Mouse (Mus musculus) left cerebral cortex, adult 18-20 months (tissue): Measurements from ENCODE around the gene Slc22a15. TPM values are rescaled to one million over a fixed set of nuclear protein-coding genes. Genes with fewer than 3 reads are reported as not detected.

Experiments
- DNase-seq, 2 experiments: peaks; one replicate each; pipeline ENCODE4 v3.0.0; 2021 to 2022; ENCODE audit warnings: low spot score in 2 of 2, mixed read lengths in 1 of 2
- total RNA-seq, 2 experiments: library from RNA; stranded (reverse); gene quantifications; 2 replicates each; pipeline ENCODE4 v1.2.3; 2021

The Slc22a15 gene
- total RNA-seq, 2 experiments from 2014 or later: 7.3 to 8.7 TPM

- peak; percentile 19 to 28 for DNase-seq
Observed at GRCm38 (mm10) chr3:101873061-101873675, 51.1 kb downstream of the Slc22a15 start.

DNA sequence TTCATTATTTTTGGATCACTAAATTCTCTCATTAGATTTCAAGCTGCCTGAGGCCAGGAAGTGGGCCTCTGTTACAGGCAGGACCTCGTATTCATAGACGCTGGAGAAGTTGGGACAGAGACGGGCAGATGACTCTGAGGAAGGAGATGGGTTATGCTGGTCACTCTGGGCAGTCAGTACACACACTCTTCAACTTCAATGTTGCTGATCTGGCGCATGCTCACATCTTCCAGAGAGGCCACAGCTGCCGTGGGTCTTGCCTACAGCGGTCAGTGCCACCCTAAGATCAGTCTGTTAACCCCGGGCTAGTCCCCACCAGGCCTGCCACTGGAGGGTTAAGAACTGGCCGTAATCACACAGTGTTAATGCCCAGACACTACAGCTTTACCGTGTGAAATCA lies 52.3 kb downstream of the Slc22a15 start:
- DNase-seq: no peak

- peak; percentile 51 to 58 for DNase-seq
Observed at GRCm38 (mm10) chr3:101867001-101867421, 57.2 kb downstream of the Slc22a15 start.

GRCm38 (mm10) chr3:101861856-101862255 lies 62.4 kb downstream of the Slc22a15 start:
- no peak for DNase-seq

- DNase-seq: peak; percentile 53 to 68
Observed at GRCm38 (mm10) chr3:101860151-101860550, 64.1 kb downstream of the Slc22a15 start.

DNA sequence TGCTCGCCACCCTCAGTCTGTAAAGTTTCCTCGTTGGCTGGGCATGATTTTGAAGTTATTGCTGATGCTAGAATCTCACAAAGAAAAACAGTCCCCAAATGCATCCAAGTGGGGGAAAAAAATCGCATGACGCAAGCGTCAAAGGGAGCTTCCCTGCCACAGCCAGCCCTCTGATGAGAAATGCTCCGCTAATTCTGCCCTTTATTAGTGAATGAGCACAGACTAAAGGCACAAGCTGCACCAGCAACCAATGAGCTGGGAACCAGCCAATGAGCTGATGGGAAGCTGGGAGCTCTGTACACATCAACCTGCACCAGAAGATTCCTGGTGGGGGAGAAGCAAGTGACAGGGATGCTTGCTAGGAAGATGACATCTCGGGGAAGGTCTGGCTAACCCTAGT lies 64.5 kb downstream of the Slc22a15 start:
- no peak for DNase-seq

DNA sequence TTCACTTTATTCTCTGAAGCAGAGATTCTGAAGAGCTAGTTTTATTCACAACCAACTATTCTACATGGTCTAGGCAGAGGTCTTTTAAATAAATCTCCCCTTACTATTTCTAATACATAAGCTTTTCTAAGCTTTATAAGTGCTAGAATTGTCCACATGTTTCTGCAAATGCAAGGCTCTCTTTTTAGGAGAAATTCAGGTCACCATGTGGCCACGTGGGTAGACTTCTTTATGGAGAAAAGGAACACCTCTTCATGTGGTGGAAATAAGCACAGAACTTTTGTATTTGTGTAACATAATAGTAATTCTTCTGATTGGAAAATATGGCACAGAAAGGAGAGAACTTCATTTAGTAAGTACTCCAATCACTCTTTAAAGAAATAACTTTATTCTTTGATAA lies 70.2 kb downstream of the Slc22a15 start:
- no peak for DNase-seq

DNA sequence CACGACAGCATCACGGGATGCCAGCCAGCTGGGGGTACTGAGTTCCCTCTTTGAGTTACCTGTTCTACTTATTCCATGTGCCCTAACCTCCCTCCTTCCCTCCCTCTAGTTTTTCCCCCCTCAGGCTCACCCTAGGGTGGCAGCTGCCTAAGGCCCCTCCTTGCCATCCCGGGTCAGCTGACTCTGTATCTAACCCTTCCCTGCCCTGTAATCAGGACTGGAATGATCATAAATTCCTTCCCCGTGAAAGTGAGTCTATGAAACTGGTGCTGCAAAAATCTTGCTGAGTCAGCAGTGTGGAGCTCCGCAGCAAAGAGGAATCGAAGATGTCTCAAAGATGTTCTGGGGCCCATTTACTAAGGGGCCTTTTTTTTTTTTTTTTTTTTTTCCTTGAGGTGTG lies 72.9 kb downstream of the Slc22a15 start:
- no peak for DNase-seq

DNA sequence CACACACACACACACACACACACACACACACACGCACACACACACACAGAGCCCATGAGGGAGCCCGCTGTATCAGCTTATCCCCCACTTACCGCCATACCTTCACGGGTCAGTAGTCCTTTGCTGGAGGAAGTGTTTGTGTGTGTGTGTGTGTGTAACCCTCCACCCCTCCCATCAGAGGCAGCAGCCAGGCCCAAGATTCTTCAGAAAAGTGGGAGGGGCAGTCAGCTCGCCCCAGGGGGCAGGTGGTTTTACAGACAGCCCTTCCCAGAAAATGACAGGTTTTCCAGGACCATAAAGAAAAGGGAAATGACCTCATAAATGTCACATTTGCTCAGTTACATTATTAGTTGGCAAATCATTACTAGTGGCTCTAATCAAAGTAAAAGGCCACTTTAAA lies 75.4 kb downstream of the Slc22a15 start, which contains the start of gene Mab21l3:
Gene Mab21l3, minus strand, starts transcription at position 144 of the 400 bp plus-strand sequence.
- no peak for DNase-seq

- DNase-seq: no peak
Observed at GRCm38 (mm10) chr3:101846096-101846495, 78.2 kb downstream of the Slc22a15 start.

- no peak for DNase-seq
Observed at GRCm38 (mm10) chr3:101842372-101843094, 81.7 kb downstream of the Slc22a15 start.

DNA sequence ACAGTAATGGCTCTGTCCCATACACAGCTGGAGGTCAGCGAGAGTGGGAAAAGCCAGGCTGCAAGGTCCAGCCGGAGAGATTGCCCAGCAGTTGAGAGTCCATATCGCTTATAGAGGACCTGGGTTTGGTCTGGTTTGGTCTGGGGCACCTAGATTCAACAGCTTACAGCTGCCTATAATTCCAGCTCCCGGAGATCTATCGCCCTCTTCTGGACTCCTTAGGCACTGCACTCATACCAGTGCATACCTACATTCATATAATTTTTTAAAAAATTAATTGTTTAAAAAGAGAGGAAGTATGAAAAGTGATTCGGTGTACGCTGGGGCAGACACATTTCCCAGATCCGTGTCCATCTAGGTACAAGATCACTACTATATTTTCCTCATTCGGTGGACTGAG lies 84.9 kb downstream of the Slc22a15 start:
- DNase-seq: no peak

GRCm38 (mm10) chr3:101836971-101837370 lies 87.3 kb downstream of the Slc22a15 start:
- no peak for DNase-seq

- DNase-seq: no peak
Observed at GRCm38 (mm10) chr3:101836532-101836931, 87.7 kb downstream of the Slc22a15 start.

DNA sequence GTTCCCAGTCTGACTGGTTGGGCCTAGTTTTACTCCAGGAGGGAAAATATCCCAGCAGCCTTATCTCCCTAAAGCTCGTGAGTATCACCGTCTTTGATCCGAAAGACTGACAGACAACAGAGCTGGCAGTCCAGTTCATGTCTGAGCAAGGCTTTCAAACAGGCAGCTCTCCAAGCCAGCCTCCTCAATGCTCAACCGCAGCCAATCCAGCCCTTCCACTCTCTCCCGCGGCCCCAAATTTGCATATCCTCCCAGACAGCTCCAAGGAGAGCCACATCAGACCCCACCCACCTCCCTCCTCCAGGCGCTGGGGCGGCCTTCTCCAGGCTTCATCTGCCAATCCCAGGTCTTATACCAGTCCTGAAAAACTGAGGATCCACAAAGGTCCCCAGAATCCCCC lies 88.2 kb downstream of the Slc22a15 start:
- peak; percentile 72 to 82 for DNase-seq

DNA sequence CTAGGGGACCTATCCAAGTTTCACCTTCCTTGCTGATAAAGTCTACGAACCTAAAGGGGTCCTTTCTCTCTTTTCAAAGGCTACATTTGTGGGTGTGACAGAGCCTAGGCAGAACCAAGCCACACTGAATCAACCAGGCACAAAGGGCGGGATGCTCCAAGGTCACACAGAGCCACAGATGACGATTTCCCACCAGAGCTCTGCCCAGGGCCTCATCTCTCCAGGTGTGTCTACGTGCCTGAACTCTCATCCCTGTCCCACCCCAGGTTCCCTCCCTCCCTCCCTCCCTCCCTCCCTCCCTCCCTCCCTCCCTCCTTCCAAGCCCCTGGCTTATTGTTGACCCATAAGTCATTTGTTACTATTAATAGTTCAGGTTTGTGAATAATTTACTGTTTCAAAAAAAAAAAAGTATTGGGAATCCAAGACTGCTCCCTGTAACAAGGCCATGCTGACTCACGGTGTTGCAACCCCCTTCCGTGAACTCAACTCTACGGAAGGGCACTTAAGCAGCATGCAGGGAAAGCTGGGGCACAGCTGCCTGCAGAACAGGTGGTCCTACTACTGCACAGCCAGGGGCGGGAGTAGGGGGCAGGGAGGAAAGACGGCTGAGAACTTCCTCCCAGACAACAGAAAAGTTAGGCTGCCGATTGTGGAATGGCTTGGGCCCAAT lies 92.9 kb downstream of the Slc22a15 start:
- DNase-seq: no peak

- no peak for DNase-seq
Observed at GRCm38 (mm10) chr3:101829881-101830616, 94.2 kb downstream of the Slc22a15 start.

GRCm38 (mm10) chr3:101828595-101828994 lies 95.7 kb downstream of the Slc22a15 start:
- no peak for DNase-seq

- DNase-seq: no peak
Observed at GRCm38 (mm10) chr3:101827220-101827715, 97.0 kb downstream of the Slc22a15 start.

DNA sequence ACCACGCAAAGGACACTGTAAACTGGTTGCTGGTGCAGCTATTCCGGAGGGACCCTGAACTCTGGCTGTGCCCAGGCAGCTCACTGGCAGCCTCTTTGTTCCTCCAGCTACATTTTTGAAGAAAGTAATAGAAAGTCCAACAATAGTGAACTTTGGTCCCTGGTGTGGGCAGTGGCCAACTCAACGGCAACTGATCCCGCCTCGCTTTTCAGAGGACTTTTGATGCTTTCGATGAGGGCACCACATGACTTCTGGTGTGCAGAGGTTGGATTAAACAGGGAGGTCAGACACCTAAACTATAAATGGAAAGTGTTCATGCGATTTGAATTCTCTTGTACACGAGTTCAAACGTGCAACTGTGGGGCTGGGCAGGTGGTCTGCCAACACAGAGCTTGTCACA lies 99.9 kb downstream of the Slc22a15 start:
- no peak for DNase-seq

- DNase-seq: no peak
Observed at GRCm38 (mm10) chr3:101822052-101822451, 102.2 kb downstream of the Slc22a15 start.
